ENCODE assay signal across 25 mouse cellular contexts in the genomic region with DNA sequence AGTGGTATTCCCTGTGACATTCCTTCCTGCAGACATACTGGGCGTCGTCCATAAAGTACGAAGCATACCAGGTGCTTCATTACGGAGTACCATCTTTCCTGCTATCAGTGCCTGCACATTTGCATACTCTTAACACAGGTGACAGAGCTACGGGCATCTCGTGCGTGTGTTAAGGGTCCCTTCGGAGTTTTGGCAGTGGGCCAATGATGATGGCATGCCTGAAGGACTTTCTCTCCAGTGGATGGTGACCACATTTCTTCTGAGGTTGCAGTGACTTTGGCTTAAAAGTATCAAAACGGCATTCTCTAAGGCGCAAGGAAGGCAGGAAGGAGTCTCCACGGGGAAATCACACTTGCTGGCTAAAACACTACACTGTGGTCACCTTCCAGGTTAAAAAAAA. TPM values are rescaled to one million over a fixed set of nuclear protein-coding genes. Genes with fewer than 3 reads are reported as not detected.
DNase-seq lines count a peak whose midpoint lies in the region; ATAC-seq and TF ChIP-seq lines count a peak whose summit lies in the region.
"Had no signal": no experiment of that assay in that cellular context is flagged by ENCODE, and none has a peak within 500 bp of the region (broad histone marks: within the 10 kb centered on the region; RNA-seq: fewer than 3 reads in every experiment).

No protein-coding gene starts in this region.

- no peak for TF ChIP-seq CTCF in left cerebral cortex, adult 2 months (IDR thresholded peaks at IDR 0.05)

- intact Hi-C loops in left cerebral cortex, postnatal 4 days (cut with DNase I) = no loop called here
- intact Hi-C loops in left cerebral cortex, adult 2 months (cut with DNase I) = no loop called here

- TF ChIP-seq POLR2A in myocyte (IDR thresholded peaks at IDR 0.05; ENCODE audit: insufficient read length, low read depth) = no peak

- WGBS in forebrain, embryonic 14.5 days = 78% methylated on average over 11 of the region's 11 CpGs
- 75% methylated on average over 11 of the region's 11 CpGs for WGBS in forebrain, embryonic 16.5 days

- no peaks in the 10 kb centered on the region for H3K9me3 ChIP-seq in forebrain, embryonic 14.5 days (replicated peaks; ENCODE audit: control insufficient read depth, low read length)
- no peaks in the 10 kb centered on the region for H3K9me3 ChIP-seq in forebrain, embryonic 16.5 days (ENCODE audit: control insufficient read depth, low read length)
- H3K9me3 ChIP-seq: heart, embryonic 15.5 days; hindbrain, embryonic 12.5 days; limb, embryonic 13.5 days; midbrain, embryonic 13.5 days; neural tube, embryonic 15.5 days had no signal

- no peaks in the 10 kb centered on the region for H3K4me1 ChIP-seq in forebrain, embryonic 14.5 days (ENCODE audit: control insufficient read depth, insufficient read depth, low read length)
- H3K4me1 ChIP-seq in forebrain, embryonic 16.5 days (replicated peaks; ENCODE audit: control insufficient read depth, insufficient read depth, low read length) = no peaks in the 10 kb centered on the region
- H3K4me1 ChIP-seq: hindbrain, embryonic 12.5 days; midbrain, embryonic 13.5 days; neural tube, embryonic 15.5 days had no signal

- no peaks in the 10 kb centered on the region for H3K27me3 ChIP-seq in forebrain, embryonic 14.5 days (replicated peaks; ENCODE audit: control insufficient read depth, insufficient read depth, low read length)
- H3K27me3 ChIP-seq in forebrain, embryonic 16.5 days (replicated peaks; ENCODE audit: control insufficient read depth, insufficient read depth, low read length) = no peaks in the 10 kb centered on the region
- H3K27me3 ChIP-seq in myocyte (ENCODE audit: control insufficient read depth, insufficient read depth, insufficient read length) = no peaks in the 10 kb centered on the region
- H3K27me3 ChIP-seq: heart, embryonic 15.5 days; hindbrain, embryonic 12.5 days; limb, embryonic 13.5 days; midbrain, embryonic 13.5 days; neural tube, embryonic 15.5 days had no signal

- H3K79me2 ChIP-seq in myocyte (ENCODE audit: control insufficient read depth, insufficient read depth) = no peaks in the 10 kb centered on the region

- H3K9ac ChIP-seq in forebrain, embryonic 14.5 days (ENCODE audit: low read length) = no peak overlapping the region
- no peak overlapping the region for H3K9ac ChIP-seq in forebrain, embryonic 16.5 days (replicated peaks; ENCODE audit: low read depth, low read length)
- H3K9ac ChIP-seq: forebrain, postnatal 0 days; heart, embryonic 15.5 days; hindbrain, embryonic 12.5 days; limb, embryonic 13.5 days; midbrain, embryonic 13.5 days; neural tube, embryonic 15.5 days had no signal

- H3K4me3 ChIP-seq in forebrain, embryonic 14.5 days (ENCODE audit: low read depth, low read length) = no peak overlapping the region
- H3K4me3 ChIP-seq in forebrain, embryonic 16.5 days (replicated peaks; ENCODE audit: low read length) = no peak overlapping the region
- no peak overlapping the region for H3K4me3 ChIP-seq in left cerebral cortex, adult 2 months
- H3K4me3 ChIP-seq in myocyte = no peak overlapping the region
- H3K4me3 ChIP-seq: erythroblast, embryonic 14.5 days; heart, embryonic 15.5 days; hindbrain, embryonic 12.5 days; limb, embryonic 13.5 days; megakaryocyte, embryonic 14.5 days; midbrain, embryonic 13.5 days; neural tube, embryonic 15.5 days had no signal

- ATAC-seq in forebrain, embryonic 14.5 days = no peak
- ATAC-seq in forebrain, embryonic 16.5 days = no peak
- ATAC-seq: CD4-positive, CD25-positive, alpha-beta regulatory T cell, adult 4 months; forebrain, postnatal 0 days; intestine, postnatal 0 days; midbrain, embryonic 13.5 days had no signal

- peaks cover 5% of the 10 kb centered on the region for H3K36me3 ChIP-seq in forebrain, embryonic 14.5 days (ENCODE audit: control insufficient read depth, insufficient read depth, low read length)
- no peaks in the 10 kb centered on the region for H3K36me3 ChIP-seq in forebrain, embryonic 16.5 days (ENCODE audit: control insufficient read depth, insufficient read depth)
- H3K36me3 ChIP-seq in myocyte (ENCODE audit: control insufficient read depth, insufficient read depth) = peaks cover 15% of the 10 kb centered on the region
- H3K36me3 ChIP-seq: heart, embryonic 15.5 days had no signal

- H3K4me2 ChIP-seq in forebrain, embryonic 14.5 days (ENCODE audit: low read length) = no peak overlapping the region
- no peak overlapping the region for H3K4me2 ChIP-seq in forebrain, embryonic 16.5 days (ENCODE audit: low read length)
- no peak overlapping the region for H3K4me2 ChIP-seq in myocyte (ENCODE audit: low read depth)
- H3K4me2 ChIP-seq: heart, embryonic 15.5 days; hindbrain, embryonic 12.5 days; limb, embryonic 13.5 days; liver, embryonic 11.5 days; midbrain, embryonic 13.5 days; neural tube, embryonic 15.5 days had no signal

- peak; percentile 6 for DNase-seq in forebrain, embryonic 14.5 days (ENCODE audit: low spot score)
- DNase-seq in left cerebral cortex, postnatal 4 days = peak; percentile 15
- DNase-seq in left cerebral cortex, adult 2 months (ENCODE audit: extremely low spot score in 1 of 2, low spot score in 2 of 2) = no peak
- peak; percentile 20 for DNase-seq in retina, postnatal 1 day
- no peak for DNase-seq in retina, embryonic 14.5 days (ENCODE audit: low spot score)
- DNase-seq: adrenal gland, postnatal 25 days; cerebellum, adult 11-12 months; forebrain, postnatal 0 days; heart, postnatal 36 days; kidney, postnatal 14 days; right cerebral cortex, adult 18-20 months; right cerebral cortex, postnatal 4 days; thymus, postnatal 36 days had no signal

- H3ac ChIP-seq in myocyte (ENCODE audit: control insufficient read depth, insufficient read length) = no peak overlapping the region

- no peak overlapping the region for H3K27ac ChIP-seq in forebrain, embryonic 14.5 days (ENCODE audit: low read depth, low read length)
- H3K27ac ChIP-seq in forebrain, embryonic 16.5 days (ENCODE audit: low read length) = no peak overlapping the region
- H3K27ac ChIP-seq in left cerebral cortex, adult 2 months = no peak overlapping the region
- H3K27ac ChIP-seq: heart, embryonic 15.5 days; hindbrain, embryonic 12.5 days; limb, embryonic 13.5 days; midbrain, embryonic 13.5 days; neural tube, embryonic 15.5 days had no signal

TF ChIP-seq in myocyte, 11 proteins besides CTCF, POLR2A, EP300 and RAD21:
- TF ChIP-seq POLR2AphosphoS2 (IDR thresholded peaks at IDR 0.05; ENCODE audit: insufficient read length, low read depth) (peak; percentile 52), SRF (IDR thresholded peaks at IDR 0.05; ENCODE audit: control insufficient read depth, insufficient read length, low read depth) (no peak)

RNA-seq across cellular contexts. Expression of gene Bach1, which starts 37.4 kb away (rescaled TPM):
- polyA plus RNA-seq in forebrain, embryonic 14.5 days (2014; fragmentation: Nextera tagmentation; extraction: Ambion mirVana) = 17.2 and 25.0 TPM in 2 replicates
- 21.4 TPM in 2 replicates for polyA plus RNA-seq in forebrain, embryonic 16.5 days (2015; fragmentation: Nextera tagmentation; extraction: Ambion mirVana)
- 10 to 100 TPM; 37.1 to 38.5 TPM for total RNA-seq in left cerebral cortex, postnatal 4 days (2021)
- 10 to 100 TPM; 12.8 to 13.1 TPM for total RNA-seq in left cerebral cortex, adult 2 months (2021)
- 8.8 TPM for polyA plus RNA-seq in myocyte (2012; fragmentation: generic; extraction: Trizol)

Comparison
In these comparisons a context has a peak if more than half of its experiments do, and no peak if none do; other contexts are left out.
1. DNase-seq: peak in forebrain, embryonic 14.5 days (single experiment), left cerebral cortex, postnatal 4 days (single experiment) and retina, postnatal 1 day (single experiment); none in left cerebral cortex, adult 2 months (0 of 2) and retina, embryonic 14.5 days (single experiment).